Mouse (Mus musculus): ENCODE data around the gene Pmp22. TPM values are rescaled to one million over a fixed set of nuclear protein-coding genes. Genes with fewer than 3 reads are reported as not detected.

The Pmp22 gene
- 0.04 and 0.05 TPM in 2 replicates for polyA plus RNA-seq (2012)

- H3K27me3 ChIP-seq (ENCODE audit: control insufficient read depth) = peaks cover 49% of the 10 kb centered on the region
- H3K4me1 ChIP-seq (ENCODE audit: control insufficient read depth) = no peaks in the 10 kb centered on the region
- no peak within 1 kb of the TSS for H3K4me3 ChIP-seq (replicated peaks)
- TF ChIP-seq TAL1 (IDR thresholded peaks at IDR 0.05; ENCODE audit: low read length) (no peak), GATA1 (IDR thresholded peaks at IDR 0.05; ENCODE audit: low read length) (no peak)
- no peaks in the 10 kb centered on the region for H3K9me3 ChIP-seq (ENCODE audit: control insufficient read depth, low read length)
- no peaks in the 10 kb centered on the region for H3K36me3 ChIP-seq (ENCODE audit: control insufficient read depth)
Observed at GRCm38 (mm10) chr11:63128784-63129183, at the start of gene Pmp22. Gene Pmp22 (plus strand): TSS chr11:63128982.

- H3K4me3 ChIP-seq (replicated peaks) = no peak overlapping the region
Observed at GRCm38 (mm10) chr11:63084536-63084935, 44.2 kb upstream of the Pmp22 start.

GRCm38 (mm10) chr11:63088672-63089071 lies 40.1 kb upstream of the Pmp22 start:
- Histone ChIP-seq H3K36me3 (ENCODE audit: control insufficient read depth) (no peaks in the 10 kb centered on the region), H3K4me3 (replicated peaks) (no peak overlapping the region), H3K4me1 (ENCODE audit: control insufficient read depth) (no peaks in the 10 kb centered on the region), H3K9me3 (ENCODE audit: control insufficient read depth, low read length) (peaks cover 7% of the 10 kb centered on the region), H3K27me3 (ENCODE audit: control insufficient read depth) (no peaks in the 10 kb centered on the region)
- no peak for TF ChIP-seq TAL1 (IDR thresholded peaks at IDR 0.05; ENCODE audit: low read length)
- no peak for TF ChIP-seq GATA1 (IDR thresholded peaks at IDR 0.05; ENCODE audit: low read length)

More at GRCm38 (mm10) chr11:63084536-63084935, 44.2 kb upstream of the Pmp22 start:
- no peaks in the 10 kb centered on the region for H3K36me3 ChIP-seq (ENCODE audit: control insufficient read depth)
- no peaks in the 10 kb centered on the region for H3K27me3 ChIP-seq (ENCODE audit: control insufficient read depth)
- no peak for TF ChIP-seq TAL1 (IDR thresholded peaks at IDR 0.05; ENCODE audit: low read length)
- TF ChIP-seq GATA1 (IDR thresholded peaks at IDR 0.05; ENCODE audit: low read length) = no peak
- H3K4me1 ChIP-seq (ENCODE audit: control insufficient read depth) = no peaks in the 10 kb centered on the region
- H3K9me3 ChIP-seq (ENCODE audit: control insufficient read depth, low read length) = peaks cover 9% of the 10 kb centered on the region

GRCm38 (mm10) chr11:63090210-63090609 lies 38.6 kb upstream of the Pmp22 start:
- TF ChIP-seq TAL1 (IDR thresholded peaks at IDR 0.05; ENCODE audit: low read length) = no peak
- no peak for TF ChIP-seq GATA1 (IDR thresholded peaks at IDR 0.05; ENCODE audit: low read length)
- H3K27me3 ChIP-seq (ENCODE audit: control insufficient read depth) = no peaks in the 10 kb centered on the region
- H3K36me3 ChIP-seq (ENCODE audit: control insufficient read depth) = no peaks in the 10 kb centered on the region
- H3K9me3 ChIP-seq (ENCODE audit: control insufficient read depth, low read length) = peaks cover under 1% of the 10 kb centered on the region; the same call in 1 of the 2 replicates
- H3K4me3 ChIP-seq (replicated peaks) = no peak overlapping the region
- no peaks in the 10 kb centered on the region for H3K4me1 ChIP-seq (ENCODE audit: control insufficient read depth)

- no peak for TF ChIP-seq GATA1 (IDR thresholded peaks at IDR 0.05; ENCODE audit: low read length)
- no peak for TF ChIP-seq TAL1 (IDR thresholded peaks at IDR 0.05; ENCODE audit: low read length)
- Histone ChIP-seq H3K4me1 (ENCODE audit: control insufficient read depth) (no peaks in the 10 kb centered on the region), H3K9me3 (ENCODE audit: control insufficient read depth, low read length) (no peaks in the 10 kb centered on the region), H3K36me3 (ENCODE audit: control insufficient read depth) (no peaks in the 10 kb centered on the region), H3K4me3 (replicated peaks) (no peak overlapping the region), H3K27me3 (ENCODE audit: control insufficient read depth) (no peaks in the 10 kb centered on the region)
Observed at GRCm38 (mm10) chr11:63090986-63091385, 37.8 kb upstream of the Pmp22 start.

GRCm38 (mm10) chr11:63092271-63092670 lies 36.5 kb upstream of the Pmp22 start:
- no peaks in the 10 kb centered on the region for H3K36me3 ChIP-seq (ENCODE audit: control insufficient read depth)
- no peaks in the 10 kb centered on the region for H3K4me1 ChIP-seq (ENCODE audit: control insufficient read depth)
- no peak for TF ChIP-seq GATA1 (IDR thresholded peaks at IDR 0.05; ENCODE audit: low read length)
- TF ChIP-seq TAL1 (IDR thresholded peaks at IDR 0.05; ENCODE audit: low read length) = no peak
- no peaks in the 10 kb centered on the region for H3K27me3 ChIP-seq (ENCODE audit: control insufficient read depth)
- H3K9me3 ChIP-seq (ENCODE audit: control insufficient read depth, low read length) = no peaks in the 10 kb centered on the region
- no peak overlapping the region for H3K4me3 ChIP-seq (replicated peaks)

GRCm38 (mm10) chr11:63093601-63094000 lies 35.2 kb upstream of the Pmp22 start:
- Histone ChIP-seq H3K27me3 (ENCODE audit: control insufficient read depth) (no peaks in the 10 kb centered on the region), H3K9me3 (ENCODE audit: control insufficient read depth, low read length) (no peaks in the 10 kb centered on the region), H3K4me1 (ENCODE audit: control insufficient read depth) (no peaks in the 10 kb centered on the region), H3K4me3 (replicated peaks) (no peak overlapping the region), H3K36me3 (ENCODE audit: control insufficient read depth) (no peaks in the 10 kb centered on the region)
- TF ChIP-seq TAL1 (IDR thresholded peaks at IDR 0.05; ENCODE audit: low read length) = no peak
- TF ChIP-seq GATA1 (IDR thresholded peaks at IDR 0.05; ENCODE audit: low read length) = no peak

GRCm38 (mm10) chr11:63094496-63094895 lies 34.3 kb upstream of the Pmp22 start:
- no peaks in the 10 kb centered on the region for H3K4me1 ChIP-seq (ENCODE audit: control insufficient read depth)
- H3K36me3 ChIP-seq (ENCODE audit: control insufficient read depth) = no peaks in the 10 kb centered on the region
- H3K4me3 ChIP-seq (replicated peaks) = no peak overlapping the region
- TF ChIP-seq TAL1 (IDR thresholded peaks at IDR 0.05; ENCODE audit: low read length) (no peak), GATA1 (IDR thresholded peaks at IDR 0.05; ENCODE audit: low read length) (no peak)
- no peaks in the 10 kb centered on the region for H3K9me3 ChIP-seq (ENCODE audit: control insufficient read depth, low read length)
- no peaks in the 10 kb centered on the region for H3K27me3 ChIP-seq (ENCODE audit: control insufficient read depth)

- no peaks in the 10 kb centered on the region for H3K36me3 ChIP-seq (ENCODE audit: control insufficient read depth)
- H3K4me3 ChIP-seq (replicated peaks) = no peak overlapping the region
- H3K27me3 ChIP-seq (ENCODE audit: control insufficient read depth) = no peaks in the 10 kb centered on the region
- H3K9me3 ChIP-seq (ENCODE audit: control insufficient read depth, low read length) = no peaks in the 10 kb centered on the region
- no peaks in the 10 kb centered on the region for H3K4me1 ChIP-seq (ENCODE audit: control insufficient read depth)
- TF ChIP-seq TAL1 (IDR thresholded peaks at IDR 0.05; ENCODE audit: low read length) (no peak), GATA1 (IDR thresholded peaks at IDR 0.05; ENCODE audit: low read length) (no peak)
Observed at GRCm38 (mm10) chr11:63098016-63098415, 30.8 kb upstream of the Pmp22 start.

GRCm38 (mm10) chr11:63099390-63099789 lies 29.4 kb upstream of the Pmp22 start:
- no peak for TF ChIP-seq GATA1 (IDR thresholded peaks at IDR 0.05; ENCODE audit: low read length)
- no peak for TF ChIP-seq TAL1 (IDR thresholded peaks at IDR 0.05; ENCODE audit: low read length)

More at GRCm38 (mm10) chr11:63099390-63099789, 29.4 kb upstream of the Pmp22 start:
- no peaks in the 10 kb centered on the region for H3K27me3 ChIP-seq (ENCODE audit: control insufficient read depth)
- H3K36me3 ChIP-seq (ENCODE audit: control insufficient read depth) = no peaks in the 10 kb centered on the region
- no peak overlapping the region for H3K4me3 ChIP-seq (replicated peaks)
- H3K9me3 ChIP-seq (ENCODE audit: control insufficient read depth, low read length) = no peaks in the 10 kb centered on the region
- no peaks in the 10 kb centered on the region for H3K4me1 ChIP-seq (ENCODE audit: control insufficient read depth)
